ENCODE assay signal across 26 mouse cellular contexts in genomic region chrX:77361106-77361505, GRCm38 (mm10).
DNase-seq lines count a peak whose midpoint lies in the region; ATAC-seq lines count a peak whose summit lies in the region.
"Had no signal": no experiment of that assay in that cellular context is flagged by ENCODE, and none has a peak within 500 bp of the region (broad histone marks: within the 10 kb centered on the region; RNA-seq: fewer than 3 reads in every experiment).

No protein-coding gene starts in this region.

- ATAC-seq in forebrain, embryonic 16.5 days, result peak; percentile 55; the same call in 1 of the 2 replicates
- ATAC-seq in midbrain, embryonic 15.5 days (replicated peaks), result no peak
- ATAC-seq: forebrain, embryonic 15.5 days; intestine, embryonic 16.5 days; Patski had no signal

- no peak overlapping the region for H3K4me2 ChIP-seq in forebrain, embryonic 16.5 days (ENCODE audit: low read length)
- no peak overlapping the region for H3K4me2 ChIP-seq in midbrain, embryonic 15.5 days
- H3K4me2 ChIP-seq: embryonic facial prominence, embryonic 12.5 days; forebrain, embryonic 15.5 days; heart, embryonic 15.5 days; hindbrain, embryonic 12.5 days; midbrain, embryonic 12.5 days; neural tube, embryonic 13.5 days had no signal

- H3K9me3 ChIP-seq in forebrain, embryonic 16.5 days (ENCODE audit: control insufficient read depth, low read length), result no peaks in the 10 kb centered on the region
- H3K9me3 ChIP-seq in forebrain, embryonic 10.5 days, result no peaks in the 10 kb centered on the region
- H3K9me3 ChIP-seq in midbrain, embryonic 15.5 days, result no peaks in the 10 kb centered on the region
- H3K9me3 ChIP-seq: embryonic facial prominence, embryonic 12.5 days; forebrain, embryonic 15.5 days; G1E; heart, embryonic 10.5 days; heart, embryonic 15.5 days; hindbrain, embryonic 12.5 days; megakaryocyte, embryonic 14.5 days; midbrain, embryonic 12.5 days; neural tube, embryonic 13.5 days had no signal

- no peaks in the 10 kb centered on the region for H3K4me1 ChIP-seq in forebrain, embryonic 16.5 days (replicated peaks; ENCODE audit: control insufficient read depth, insufficient read depth, low read length)
- H3K4me1 ChIP-seq in forebrain, embryonic 10.5 days, result no peaks in the 10 kb centered on the region
- H3K4me1 ChIP-seq in midbrain, embryonic 15.5 days, result no peaks in the 10 kb centered on the region
- H3K4me1 ChIP-seq: embryonic facial prominence, embryonic 12.5 days; forebrain, embryonic 15.5 days; heart, embryonic 10.5 days; heart, embryonic 15.5 days; hindbrain, embryonic 12.5 days; megakaryocyte, embryonic 14.5 days; midbrain, embryonic 12.5 days; neural tube, embryonic 13.5 days had no signal

- peak; percentile 9 for DNase-seq in cerebellum, adult 8-10 months
- DNase-seq in cerebellum, postnatal 4 days (ENCODE audit: low spot score in 2 of 2), result no peak
- no peak for DNase-seq in forebrain, embryonic 10.5 days (ENCODE audit: extremely low spot score, low spot score)
- peak; percentile 4 for DNase-seq in kidney, adult 9 months
- DNase-seq in kidney, postnatal 25 days, result no peak
- DNase-seq in adipocyte (ENCODE audit: low spot score), result peak; percentile 25
- DNase-seq: adrenal gland, postnatal 14 days; liver; lung, adult 2 months; thymus, adult 2 months; thymus, postnatal 36 days had no signal

- WGBS in forebrain, embryonic 16.5 days, result 52% methylated on average over 2 of the region's 2 CpGs
- 83% methylated on average over 2 of the region's 2 CpGs for WGBS in forebrain, embryonic 10.5 days
- WGBS in midbrain, embryonic 15.5 days, result 68% methylated on average over 2 of the region's 2 CpGs

- H3K36me3 ChIP-seq in forebrain, embryonic 16.5 days (ENCODE audit: control insufficient read depth, insufficient read depth), result no peaks in the 10 kb centered on the region
- H3K36me3 ChIP-seq in forebrain, embryonic 10.5 days (replicated peaks), result no peaks in the 10 kb centered on the region
- no peaks in the 10 kb centered on the region for H3K36me3 ChIP-seq in midbrain, embryonic 15.5 days (replicated peaks)
- H3K36me3 ChIP-seq: embryonic facial prominence, embryonic 12.5 days; forebrain, embryonic 15.5 days; G1E; heart, embryonic 10.5 days; heart, embryonic 15.5 days; hindbrain, embryonic 12.5 days; midbrain, embryonic 12.5 days; neural tube, embryonic 13.5 days had no signal

- no peak overlapping the region for H3K4me3 ChIP-seq in forebrain, embryonic 16.5 days (replicated peaks; ENCODE audit: low read length)
- H3K4me3 ChIP-seq in forebrain, embryonic 10.5 days, result no peak overlapping the region
- no peak overlapping the region for H3K4me3 ChIP-seq in midbrain, embryonic 15.5 days
- H3K4me3 ChIP-seq: embryonic facial prominence, embryonic 12.5 days; erythroblast, embryonic 14.5 days; forebrain, embryonic 15.5 days; heart, embryonic 10.5 days; heart, embryonic 15.5 days; hindbrain, embryonic 12.5 days; megakaryocyte, embryonic 14.5 days; midbrain, embryonic 12.5 days; neural tube, embryonic 13.5 days had no signal

- H3K27me3 ChIP-seq in forebrain, embryonic 16.5 days (replicated peaks; ENCODE audit: control insufficient read depth, insufficient read depth, low read length), result no peaks in the 10 kb centered on the region
- no peaks in the 10 kb centered on the region for H3K27me3 ChIP-seq in forebrain, embryonic 10.5 days (ENCODE audit: poor library complexity, severe bottlenecking)
- no peaks in the 10 kb centered on the region for H3K27me3 ChIP-seq in midbrain, embryonic 15.5 days (replicated peaks)
- H3K27me3 ChIP-seq: embryonic facial prominence, embryonic 12.5 days; forebrain, embryonic 15.5 days; heart, embryonic 15.5 days; hindbrain, embryonic 12.5 days; midbrain, embryonic 12.5 days; neural tube, embryonic 13.5 days had no signal

- no peak overlapping the region for H3K9ac ChIP-seq in forebrain, embryonic 16.5 days (replicated peaks; ENCODE audit: low read depth, low read length)
- no peak overlapping the region for H3K9ac ChIP-seq in midbrain, embryonic 15.5 days
- H3K9ac ChIP-seq: embryonic facial prominence, embryonic 12.5 days; forebrain, embryonic 15.5 days; heart, embryonic 15.5 days; hindbrain, embryonic 12.5 days; liver, embryonic 14.5 days; midbrain, embryonic 12.5 days; neural tube, embryonic 13.5 days had no signal

- H3K27ac ChIP-seq in forebrain, embryonic 16.5 days (ENCODE audit: low read length), result no peak overlapping the region
- H3K27ac ChIP-seq in forebrain, embryonic 10.5 days, result no peak overlapping the region
- H3K27ac ChIP-seq in midbrain, embryonic 15.5 days, result no peak overlapping the region
- H3K27ac ChIP-seq: embryonic facial prominence, embryonic 12.5 days; heart, embryonic 10.5 days; heart, embryonic 15.5 days; hindbrain, embryonic 12.5 days; liver, embryonic 14.5 days; midbrain, embryonic 12.5 days; neural tube, embryonic 13.5 days had no signal

Comparison
In these comparisons a context has a peak if more than half of its experiments do, and no peak if none do; other contexts are left out.
1. DNase-seq: peak in cerebellum, adult 8-10 months (single experiment), kidney, adult 9 months (single experiment) and adipocyte (single experiment); none in cerebellum, postnatal 4 days (0 of 2), forebrain, embryonic 10.5 days (single experiment) and kidney, postnatal 25 days (0 of 2).